Mouse (Mus musculus) thymus, adult 2 months (tissue): ENCODE measurements around the gene Car15.

Experiments used
- CTCF ChIP-seq: fragments of 200-500 bp; IDR thresholded peaks from 2 replicates; pipeline ENCODE4 v1.5.1; 2012; ENCODE audit warnings: mild to moderate bottlenecking, control low read depth, low read length, moderate library complexity, borderline replicate concordance; ENCODE audit not compliant: control insufficient read depth, poor library complexity, insufficient read depth; ENCODE audit errors: extremely low read depth
- POLR2A ChIP-seq: fragments of 200-500 bp; IDR thresholded peaks from 2 replicates; pipeline ENCODE4 v1.6.1; 2012; ENCODE audit warnings: mild to moderate bottlenecking, low read length, control low read depth, moderate library complexity; ENCODE audit not compliant: control insufficient read depth, poor library complexity, insufficient read depth; ENCODE audit errors: extremely low read depth

- TF ChIP-seq CTCF (no peak), POLR2A (no peak)
Observed at GRCm38 (mm10) chr16:17843701-17844365, 5.7 kb upstream of the Car15 start.
